ENCODE assay signal across 10 mouse cellular contexts in genomic region chr11:96760042-96760441, GRCm38 (mm10). TPM values are rescaled to one million over a fixed set of nuclear protein-coding genes. Genes with fewer than 3 reads are reported as not detected.
DNase-seq lines count a peak whose midpoint lies in the region; ATAC-seq and TF ChIP-seq lines count a peak whose summit lies in the region.
"Had no signal": no experiment of that assay in that cellular context is flagged by ENCODE, and none has a peak within 500 bp of the region (broad histone marks: within the 10 kb centered on the region; RNA-seq: fewer than 3 reads in every experiment).

No protein-coding gene starts in this region.

- no peaks in the 10 kb centered on the region for H3K9me3 ChIP-seq in midbrain, postnatal 0 days (ENCODE audit: low read length)
- H3K9me3 ChIP-seq: limb, embryonic 12.5 days; stomach, embryonic 15.5 days had no signal

- no peak for TF ChIP-seq POLR2A in kidney, adult 2 months (IDR thresholded peaks at IDR 0.05; ENCODE audit: low read depth, low read length)

- WGBS in kidney, adult 2 months = 42% methylated on average over 3 of the region's 3 CpGs
- WGBS in midbrain, postnatal 0 days = 44% methylated on average over 3 of the region's 3 CpGs

- no peak overlapping the region for H3K27ac ChIP-seq in kidney, adult 2 months (ENCODE audit: insufficient read depth, low read depth, low read length)
- H3K27ac ChIP-seq in midbrain, postnatal 0 days (ENCODE audit: low read depth, low read length) = no peak overlapping the region
- H3K27ac ChIP-seq: limb, embryonic 12.5 days; stomach, embryonic 15.5 days had no signal

- no peak overlapping the region for H3K4me3 ChIP-seq in kidney, adult 2 months (ENCODE audit: insufficient read depth, low read depth, low read length)
- no peak overlapping the region for H3K4me3 ChIP-seq in midbrain, postnatal 0 days (ENCODE audit: low read depth, low read length)
- H3K4me3 ChIP-seq: limb, embryonic 12.5 days; stomach, embryonic 15.5 days had no signal

- H3K27me3 ChIP-seq in kidney, adult 2 months (replicated peaks; ENCODE audit: control insufficient read depth, insufficient read depth, low read length) = no peaks in the 10 kb centered on the region
- no peaks in the 10 kb centered on the region for H3K27me3 ChIP-seq in midbrain, postnatal 0 days (ENCODE audit: insufficient read depth, low read length)
- H3K27me3 ChIP-seq: stomach, embryonic 15.5 days had no signal

- H3K9ac ChIP-seq in midbrain, postnatal 0 days (replicated peaks; ENCODE audit: low read length, poor library complexity, severe bottlenecking) = no peak overlapping the region
- H3K9ac ChIP-seq: limb, embryonic 12.5 days; stomach, embryonic 15.5 days had no signal

- H3K36me3 ChIP-seq in kidney, adult 2 months (ENCODE audit: control insufficient read depth, insufficient read depth, low read length) = no peaks in the 10 kb centered on the region
- no peaks in the 10 kb centered on the region for H3K36me3 ChIP-seq in midbrain, postnatal 0 days (ENCODE audit: insufficient read depth, low read length)
- H3K36me3 ChIP-seq: limb, embryonic 12.5 days; stomach, embryonic 15.5 days had no signal

- no peak overlapping the region for H3K4me2 ChIP-seq in midbrain, postnatal 0 days (ENCODE audit: low read depth, low read length, poor library complexity, severe bottlenecking)
- H3K4me2 ChIP-seq: limb, embryonic 12.5 days; stomach, embryonic 15.5 days had no signal

- DNase-seq in frontal cortex, postnatal 10 days (ENCODE audit: low spot score in 2 of 2) = no peak
- DNase-seq in urinary bladder, postnatal 14 days (ENCODE audit: low spot score) = peak; percentile 55
- no peak for DNase-seq in urinary bladder, postnatal 4 days (ENCODE audit: low spot score in 2 of 2)
- DNase-seq in cerebellum, postnatal 14 days = peak; percentile 72 to 77
- peak; percentile 83 for DNase-seq in kidney, adult 2 months
- DNase-seq in midbrain, postnatal 0 days (ENCODE audit: low spot score) = peak; percentile 74
- no peak for DNase-seq in ovary, adult 18-20 months (ENCODE audit: low spot score)

- TF ChIP-seq CTCF in kidney, adult 2 months (conservative IDR thresholded peaks at IDR 0.05; ENCODE audit: insufficient read depth, insufficient read length, low read depth, low read length) = peak; percentile 78
- TF ChIP-seq CTCF in midbrain, postnatal 0 days (IDR thresholded peaks at IDR 0.05) = peak; percentile 76

- ATAC-seq in frontal cortex, adult (ENCODE audit: low TSS enrichment) = 0 out of 2 replicates have a peak, but pooled peaks have one; percentile 44
- ATAC-seq in midbrain, postnatal 0 days (ENCODE audit: low FRiP score) = no peak

- 0 out of 2 replicates have a peak, but pooled peaks cover 2% of the 10 kb centered on the region for H3K4me1 ChIP-seq in kidney, adult 2 months (ENCODE audit: control insufficient read depth, insufficient read depth, low read length)
- H3K4me1 ChIP-seq in midbrain, postnatal 0 days (ENCODE audit: insufficient read depth, low read length) = peaks cover 3% of the 10 kb centered on the region; the same call in 1 of the 2 replicates
- H3K4me1 ChIP-seq: stomach, embryonic 15.5 days had no signal

RNA-seq across cellular contexts. Expression of gene Snx11, which starts 17.3 kb away (rescaled TPM):
- 13.2 and 13.7 TPM in 2 replicates for polyA plus RNA-seq in kidney, adult 2 months (2012; rRNA removed)
- total RNA-seq in midbrain, postnatal 0 days (2014; rRNA removed) = 61.6 and 61.9 TPM in 2 replicates
- 36.6 and 38.9 TPM in 2 replicates for polyA plus RNA-seq in midbrain, postnatal 0 days (2015; fragmentation: Nextera tagmentation; extraction: Ambion mirVana)

RNA-seq across cellular contexts. Expression of gene Cbx1, which starts 28.9 kb away (rescaled TPM):
- 17.9 and 18.7 TPM in 2 replicates for polyA plus RNA-seq in kidney, adult 2 months (2012; rRNA removed)
- 29.0 and 38.1 TPM in 2 replicates for total RNA-seq in midbrain, postnatal 0 days (2014; rRNA removed)
- 47.6 and 53.2 TPM in 2 replicates for polyA plus RNA-seq in midbrain, postnatal 0 days (2015; fragmentation: Nextera tagmentation; extraction: Ambion mirVana)

Comparison
In these comparisons a context has a peak if more than half of its experiments do, and no peak if none do; other contexts are left out.
1. DNase-seq: peak in urinary bladder, postnatal 14 days (single experiment), cerebellum, postnatal 14 days (2 of 2), kidney, adult 2 months (single experiment) and midbrain, postnatal 0 days (single experiment); none in frontal cortex, postnatal 10 days (0 of 2), urinary bladder, postnatal 4 days (0 of 2) and ovary, adult 18-20 months (single experiment).